Mouse (Mus musculus) neutrophil, adult 5-6 weeks (primary cell): Measurements from ENCODE around the gene D330045A20Rik. TPM values are rescaled to one million over a fixed set of nuclear protein-coding genes. Genes with fewer than 3 reads are reported as not detected.
"Not testable (repeated sequence)": the region's sequence is repeated elsewhere in the genome, so short reads cannot be mapped to it uniquely, and the experiment has no call there.

Source experiments
- ATAC-seq: fragments of 151-379, 151-347 bp; 2 replicates; pipeline ENCODE4 v1.8.0; 2017; ENCODE audit warnings: mild to moderate bottlenecking, moderate TSS enrichment; ENCODE audit not compliant: insufficient number of reproducible peaks, poor library complexity, low FRiP score, severe bottlenecking; ENCODE audit errors: extremely low read depth
- total RNA-seq: library from RNA; stranded (forward); fragments of 200-1000 nt; gene quantifications from 2 replicates; pipeline ENCODE4 v1.2.3, GENCODE M21; 2017

The D330045A20Rik gene
- total RNA-seq, 1 experiment from 2014 or later, result not detected

GRCm38 (mm10) chrX:139562255-139562924 is 82.2 kb downstream of the D330045A20Rik start:
- ATAC-seq, result no peak

GRCm38 (mm10) chrX:139562925-139563461 is 82.8 kb downstream of the D330045A20Rik start, which contains the start of gene Rnf128:
Gene Rnf128 (plus strand): TSS chrX:139563316.
- ATAC-seq, result no peak

- no peak for ATAC-seq
Observed at GRCm38 (mm10) chrX:139570054-139570453, 89.9 kb downstream of the D330045A20Rik start.

- ATAC-seq, result no peak
Observed at GRCm38 (mm10) chrX:139578649-139579278, 98.6 kb downstream of the D330045A20Rik start.

GRCm38 (mm10) chrX:139583616-139584015 is 103.4 kb downstream of the D330045A20Rik start:
- ATAC-seq, result no peak

- ATAC-seq, result not testable (repeated sequence)
Observed at GRCm38 (mm10) chrX:139586676-139587075, 106.5 kb downstream of the D330045A20Rik start.

- ATAC-seq, result no peak
Observed at GRCm38 (mm10) chrX:139596404-139596803, 116.2 kb downstream of the D330045A20Rik start.

Other genes with a start within 250 kb of the D330045A20Rik start
- gene Trap1a, start 146.7 kb upstream of the D330045A20Rik start, total RNA-seq, result not detected in 2 replicates
- 2.8 and 3.3 TPM in 2 replicates for gene Rnf128, start 82.9 kb downstream of the D330045A20Rik start, total RNA-seq
- gene Tbc1d8b, start 204.6 kb downstream of the D330045A20Rik start, total RNA-seq, result 7.3 and 8.0 TPM in 2 replicates
- not detected in 2 replicates for gene Gm15013, start 234.1 kb downstream of the D330045A20Rik start, total RNA-seq